Comparison of ENCODE assay signal across 10 mouse cellular contexts in genomic region chr2:168352626-168353025, GRCm38 (mm10).
DNase-seq lines count a peak whose midpoint lies in the region; ATAC-seq lines count a peak whose summit lies in the region.
"Had no signal": no experiment of that assay in that cellular context is flagged by ENCODE, and none has a peak within 500 bp of the region (broad histone marks: within the 10 kb centered on the region; RNA-seq: fewer than 3 reads in every experiment).

No protein-coding gene starts in this region.

- no peak for ATAC-seq in activated CD4-positive, CD25-positive, alpha-beta regulatory T cell, adult 4 months

- DNase-seq in thymus, postnatal 0 days (ENCODE audit: low spot score), result peak; percentile 9
- DNase-seq in thymus, adult 18-20 months, result no peak
- DNase-seq in frontal cortex, postnatal 36 days (ENCODE audit: low spot score in 2 of 2), result peak; percentile 73 to 86
- peak; percentile 21 to 81 for DNase-seq in left cerebral cortex, adult 8-10 months (ENCODE audit: low spot score in 2 of 2)
- DNase-seq in c-Kit-positive CD71-positive TER-119-positive erythroid progenitor cells, embryonic 14.5 days (ENCODE audit: low spot score), result no peak
- DNase-seq in gastrocnemius, postnatal 25 days, result no peak
- DNase-seq: heart, adult 18-20 months; lung, postnatal 10 days; thymus, postnatal 36 days had no signal

Comparison
In these comparisons a context has a peak if more than half of its experiments do, and no peak if none do; other contexts are left out.
1. DNase-seq: peak in thymus, postnatal 0 days (single experiment), frontal cortex, postnatal 36 days (2 of 2) and left cerebral cortex, adult 8-10 months (2 of 2); none in thymus, adult 18-20 months (0 of 2), c-Kit-positive CD71-positive TER-119-positive erythroid progenitor cells, embryonic 14.5 days (single experiment) and gastrocnemius, postnatal 25 days (single experiment).